Mouse (Mus musculus) retina, embryonic 14.5 days (tissue): ENCODE measurements around the gene Gfpt1.
"Not testable (repeated sequence)": the region's sequence is repeated elsewhere in the genome, so short reads cannot be mapped to it uniquely, and the experiment has no call there.

Experiments
- DNase-seq: peaks from one replicate; pipeline ENCODE4 v3.0.0-alpha.2; 2015; ENCODE audit warnings: low spot score

The Gfpt1 gene

DNA sequence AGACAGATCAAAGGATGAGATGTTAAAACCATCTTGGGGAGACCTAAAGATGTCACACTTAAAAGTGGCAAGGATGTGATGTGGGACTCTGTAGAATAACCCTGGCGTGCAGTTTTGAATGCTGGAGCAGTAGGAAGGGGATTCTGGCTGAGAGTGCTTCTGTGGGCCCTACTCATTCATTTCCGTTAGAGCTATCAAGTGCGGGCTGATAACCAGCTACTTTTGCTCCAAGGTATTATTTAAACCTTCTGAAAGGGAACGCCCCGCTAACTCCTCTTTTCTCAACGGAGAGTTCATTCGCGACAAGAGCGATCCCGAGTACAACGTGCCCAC, 676 bp upstream of the Gfpt1 start:
- DNase-seq = no peak

DNA sequence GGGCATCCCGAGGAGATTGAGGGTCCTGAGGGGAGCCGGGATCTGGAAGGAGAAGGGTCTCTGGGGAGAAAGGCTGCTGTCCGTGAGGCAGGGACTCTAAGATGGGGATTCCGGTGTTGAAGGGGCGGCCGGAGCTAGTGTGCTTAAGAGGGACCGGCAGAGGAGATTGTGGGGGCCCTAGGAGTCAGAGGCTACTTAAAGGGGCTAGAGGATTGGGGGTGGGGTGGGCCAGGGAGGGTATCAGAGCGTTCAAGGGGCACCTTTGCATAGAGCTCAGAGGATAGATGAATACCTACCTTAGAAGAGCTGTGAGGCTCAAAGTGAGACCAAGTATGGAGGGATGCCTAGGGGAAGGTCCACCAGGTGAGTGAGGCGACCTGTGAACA, 478 bp downstream of the Gfpt1 start:
- no peak for DNase-seq

DNA sequence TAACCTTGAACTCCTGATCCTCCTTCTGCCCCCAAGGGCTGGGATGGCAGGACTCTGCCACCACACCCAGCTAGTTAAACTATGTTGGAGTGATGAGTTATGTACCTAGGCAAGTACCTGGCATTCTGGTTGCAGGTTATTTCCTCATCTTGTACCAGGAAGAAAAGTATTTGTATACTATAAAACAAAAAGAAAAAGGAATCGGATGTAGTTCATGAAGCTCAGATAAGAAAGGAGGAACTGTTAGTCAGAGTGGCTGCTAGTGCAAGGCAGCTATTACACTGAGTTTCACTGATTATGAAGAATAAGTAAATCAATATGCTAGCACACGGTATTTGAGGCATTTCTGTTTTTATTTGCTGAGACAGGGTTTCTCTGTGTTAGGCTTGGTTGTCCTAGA, 2.2 kb downstream of the Gfpt1 start:
- DNase-seq = no peak

DNA sequence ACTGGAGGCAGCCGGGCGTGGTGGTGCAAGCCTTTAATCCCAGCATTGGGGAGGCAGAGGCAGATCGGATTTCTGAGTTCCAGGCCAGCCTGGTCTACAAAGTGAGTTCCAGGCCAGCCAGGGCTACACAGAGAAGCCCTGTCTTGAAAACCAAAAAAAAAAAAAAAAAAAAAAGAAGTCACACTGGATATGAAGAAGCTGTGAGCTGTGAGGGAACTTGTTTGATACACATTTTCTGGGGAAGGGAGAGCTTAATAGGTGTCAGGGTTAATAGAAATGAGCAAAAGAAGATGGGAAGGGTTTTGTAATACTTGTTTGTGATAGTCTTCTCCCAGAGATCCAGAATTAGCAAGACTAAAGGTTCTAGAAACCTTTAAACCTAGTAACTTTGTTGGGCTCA, 2.9 kb downstream of the Gfpt1 start:
- DNase-seq = no peak

DNA sequence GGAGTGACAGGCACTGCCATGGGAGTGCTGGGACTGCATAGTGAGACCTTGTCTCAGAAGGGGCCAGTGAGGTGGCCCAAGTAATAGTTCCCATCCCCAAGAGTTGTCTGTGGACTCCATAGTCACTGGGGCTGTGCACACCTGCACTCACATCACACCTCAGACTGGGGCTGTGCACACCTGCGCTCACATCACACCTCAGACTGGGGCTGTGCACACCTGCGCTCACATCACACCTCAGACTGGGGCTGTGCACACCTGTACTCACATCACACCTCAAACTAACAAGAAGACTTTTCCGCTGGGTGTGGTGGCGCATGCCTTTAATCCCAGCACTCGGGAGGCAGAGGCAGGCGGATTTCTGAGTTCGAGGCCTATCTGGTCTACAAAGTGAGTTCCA, 6.1 kb downstream of the Gfpt1 start:
- not testable (repeated sequence) for DNase-seq

DNA sequence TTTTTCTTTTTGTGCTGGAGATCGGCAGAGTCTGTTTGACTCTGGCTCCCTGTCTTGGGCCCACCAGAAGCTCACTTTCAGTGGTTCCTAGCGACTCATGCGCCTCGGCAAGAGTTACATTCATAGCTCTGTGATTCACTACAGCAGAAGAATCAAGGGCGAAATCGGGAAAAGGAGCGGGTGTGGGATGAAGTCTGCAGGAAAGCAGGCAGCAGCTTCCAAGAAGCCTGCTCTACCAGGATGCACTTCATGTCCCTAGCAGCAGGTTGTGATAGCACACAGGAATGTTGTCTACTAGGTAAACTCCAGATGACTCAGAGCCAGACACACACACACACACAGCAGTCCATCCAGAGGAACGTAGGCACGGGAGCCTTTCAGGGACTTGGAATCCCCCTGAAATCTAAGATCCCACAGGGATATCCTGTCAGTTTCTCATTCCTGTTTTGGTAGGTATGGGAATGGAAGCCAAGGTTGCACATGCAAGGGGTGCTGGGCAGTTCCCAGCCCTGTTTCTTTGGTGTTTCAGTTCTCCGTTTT, 9.3 kb downstream of the Gfpt1 start:
- DNase-seq = no peak

DNA sequence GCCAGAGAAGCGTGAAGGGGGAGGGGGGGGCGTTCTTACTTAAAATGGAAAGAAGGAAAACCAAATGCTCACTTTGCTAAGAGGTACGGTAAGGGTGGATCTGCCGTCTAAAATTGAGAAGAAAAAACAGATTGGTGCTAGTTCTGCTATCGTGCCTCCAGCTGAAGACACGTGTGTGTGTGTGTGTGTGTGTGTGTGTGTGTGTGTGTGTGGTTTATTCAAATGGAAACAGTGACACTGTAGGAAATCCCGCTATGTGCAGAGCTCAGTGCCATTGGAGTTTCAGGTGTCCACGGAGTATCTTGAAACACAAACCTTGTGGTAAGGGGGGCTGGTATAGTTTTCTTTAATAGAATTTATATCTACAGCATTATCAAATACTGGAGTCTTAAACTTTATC, 11.5 kb downstream of the Gfpt1 start:
- DNase-seq = no peak

DNA sequence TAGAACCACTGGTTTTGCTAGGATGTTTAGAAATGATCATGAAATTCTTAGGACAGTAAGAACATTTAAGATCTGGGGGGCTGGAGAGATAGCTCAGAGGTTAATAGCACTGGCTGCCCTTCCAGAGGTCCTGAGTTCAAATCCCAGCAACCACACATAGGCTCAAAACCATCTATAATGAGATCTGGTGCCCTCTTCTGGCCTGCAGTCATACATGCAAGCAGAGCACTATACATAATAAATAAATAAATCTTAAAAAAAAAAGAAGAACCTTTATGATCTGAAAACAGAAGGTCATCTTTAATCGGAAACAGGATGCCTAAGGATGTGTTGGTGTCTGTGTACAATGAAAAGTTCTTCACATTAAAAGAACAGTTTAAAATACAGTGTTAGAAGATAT, 17.1 kb downstream of the Gfpt1 start:
- no peak for DNase-seq

DNA sequence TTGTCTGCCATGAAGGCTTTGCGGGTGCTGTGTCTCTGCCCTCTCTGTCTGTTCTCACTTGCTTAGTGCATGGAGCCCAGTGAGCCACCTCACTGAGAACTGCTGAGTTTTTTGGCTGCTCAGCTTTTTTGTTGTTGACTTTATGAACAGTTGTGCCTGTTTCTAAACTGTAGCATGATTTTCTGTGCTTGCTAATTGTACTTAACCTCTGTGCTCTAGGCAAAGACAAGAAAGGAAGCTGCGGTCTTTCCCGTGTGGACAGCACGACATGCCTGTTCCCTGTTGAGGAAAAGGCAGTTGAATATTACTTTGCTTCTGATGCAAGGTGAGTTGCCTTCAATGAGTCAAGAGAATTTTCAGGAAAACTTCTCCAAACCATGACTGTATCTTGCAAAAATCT, 20.9 kb downstream of the Gfpt1 start:
- DNase-seq = no peak

DNA sequence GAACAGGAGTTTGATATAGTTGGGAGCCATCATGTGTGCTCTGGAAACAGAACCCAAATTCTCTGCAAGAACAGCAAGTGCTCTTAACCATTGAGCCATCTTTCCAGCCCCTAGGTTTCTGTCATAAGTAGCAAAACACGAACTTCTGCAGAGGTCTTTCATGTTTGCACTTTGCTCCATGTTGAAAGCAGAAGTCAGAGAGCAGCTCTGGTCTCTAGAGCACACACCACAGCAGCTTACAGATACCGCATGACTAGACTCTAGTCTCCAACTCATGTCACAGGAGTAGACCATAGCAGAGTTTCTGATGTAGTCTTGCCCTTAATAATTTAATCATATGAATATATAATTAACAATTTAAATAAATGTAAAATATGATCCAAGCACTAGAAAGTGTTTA, 25.6 kb downstream of the Gfpt1 start:
- no peak for DNase-seq

DNA sequence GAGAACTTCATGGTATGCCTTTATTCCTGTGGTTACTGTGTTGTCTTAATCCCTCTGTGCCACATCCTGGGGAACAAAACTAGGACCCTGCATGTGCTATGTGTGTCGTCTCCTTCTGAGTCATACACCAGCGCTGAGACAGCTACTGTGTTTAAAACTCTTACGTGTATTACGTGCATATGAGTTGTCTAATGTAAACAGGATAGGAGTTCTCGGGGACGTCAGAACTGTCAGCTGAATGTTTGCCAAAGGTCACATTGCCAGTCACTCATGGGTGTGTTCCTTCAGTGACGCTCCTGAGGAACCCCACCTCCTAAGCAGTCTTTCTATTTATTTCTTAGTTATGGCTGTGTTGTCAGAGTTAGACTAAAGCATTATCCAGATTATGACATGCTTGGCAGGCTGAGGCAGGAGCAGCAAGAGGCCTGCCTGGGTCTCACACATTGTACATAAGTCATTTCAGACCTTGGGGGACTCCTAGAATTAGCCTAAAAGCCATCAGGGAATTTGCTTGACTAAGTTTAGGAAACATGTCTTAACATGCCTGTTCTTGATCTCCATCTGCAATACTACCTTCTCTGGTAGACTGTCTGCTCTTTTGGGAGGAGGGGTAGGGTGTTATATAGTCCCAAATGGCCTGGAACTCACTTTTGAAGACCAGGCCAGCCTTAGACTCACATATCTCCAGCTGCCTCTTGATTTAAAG, 26.7 kb downstream of the Gfpt1 start:
- no peak for DNase-seq

DNA sequence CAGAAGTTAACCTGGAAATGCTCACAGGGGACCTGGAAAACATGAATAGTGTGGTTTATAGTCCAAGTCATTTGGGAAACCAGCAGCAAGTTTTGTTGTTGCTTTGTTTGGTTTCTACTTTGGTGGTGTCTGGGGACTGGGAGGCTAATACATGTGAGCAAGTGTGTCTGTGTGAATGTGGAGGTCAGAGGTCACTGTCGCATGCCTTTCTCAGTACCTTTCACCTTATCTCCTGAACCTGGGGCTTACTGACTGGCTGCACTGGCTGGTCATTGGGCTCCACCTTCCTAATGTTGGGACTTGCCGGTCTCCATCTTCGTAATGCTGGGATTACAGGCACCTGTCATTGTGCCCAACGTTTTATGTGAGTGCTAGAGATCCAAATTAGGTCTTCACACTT, 28.0 kb downstream of the Gfpt1 start:
- no peak for DNase-seq

DNA sequence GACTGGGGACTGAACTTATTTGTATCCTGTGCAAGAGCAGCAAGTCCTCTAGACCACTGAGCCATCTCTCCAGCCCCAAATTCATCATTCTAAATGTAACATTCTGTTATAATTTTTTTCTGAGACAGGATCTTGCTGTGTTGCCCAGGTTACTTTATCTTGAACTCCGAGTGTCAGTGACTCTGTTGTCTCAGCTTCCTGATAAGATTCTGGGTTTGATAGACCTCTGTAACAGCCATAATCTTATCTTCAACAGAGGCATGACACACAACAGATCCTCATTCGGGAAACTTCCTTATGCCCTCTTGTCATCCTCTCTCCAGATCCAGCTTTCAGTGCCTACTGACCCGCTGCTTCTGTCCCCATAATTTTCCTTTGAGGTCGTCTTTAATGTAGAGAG, 30.1 kb downstream of the Gfpt1 start:
- DNase-seq = no peak

DNA sequence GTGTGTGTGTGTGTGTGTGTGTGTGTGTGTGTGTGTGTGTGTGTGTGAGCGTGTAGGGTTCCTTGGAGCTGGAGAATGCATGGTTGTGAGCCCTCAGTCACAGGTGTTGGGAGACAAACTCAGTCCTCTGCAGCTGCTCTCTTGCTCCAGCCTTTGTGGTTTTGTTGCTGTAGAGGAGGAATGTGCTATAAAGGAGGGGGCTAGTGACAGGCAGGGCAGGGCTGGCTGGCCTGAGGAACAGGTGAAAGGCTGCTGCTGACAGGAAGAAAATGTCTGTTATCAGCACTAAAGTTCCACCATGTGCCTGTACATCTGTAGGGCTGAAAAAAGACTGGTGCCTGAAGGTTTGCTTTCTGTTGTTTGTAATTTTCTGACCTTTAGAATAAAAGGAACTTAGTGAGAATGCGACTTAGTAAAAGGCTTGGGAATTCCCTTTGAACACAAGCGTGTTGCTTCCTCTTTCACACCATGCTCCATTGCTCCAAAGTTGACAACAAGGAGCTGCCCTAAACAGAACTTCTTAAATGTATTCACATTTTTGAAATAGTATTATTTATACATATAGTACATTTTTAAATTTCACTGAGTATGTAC, 32.5 kb downstream of the Gfpt1 start:
- DNase-seq = no peak

DNA sequence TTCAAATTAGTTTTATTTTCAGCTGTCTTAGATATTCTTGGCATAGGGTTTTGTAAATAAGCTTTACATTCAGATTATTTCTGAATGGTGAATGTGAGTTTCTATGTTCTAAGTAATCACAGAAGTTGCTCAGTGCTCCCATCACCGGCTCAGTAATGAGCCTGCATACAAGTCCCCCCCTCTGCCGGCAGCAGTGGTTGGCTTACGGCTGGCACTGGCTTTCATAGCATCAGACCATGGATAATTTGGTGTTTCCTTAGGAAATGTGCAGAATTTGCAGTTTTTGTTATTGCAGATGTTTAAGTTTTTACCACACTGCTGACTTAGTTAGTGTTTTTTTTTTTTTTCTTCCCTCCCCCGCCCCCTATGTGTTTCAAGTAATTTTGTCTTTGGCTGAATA, 36.8 kb downstream of the Gfpt1 start:
- no peak for DNase-seq

DNA sequence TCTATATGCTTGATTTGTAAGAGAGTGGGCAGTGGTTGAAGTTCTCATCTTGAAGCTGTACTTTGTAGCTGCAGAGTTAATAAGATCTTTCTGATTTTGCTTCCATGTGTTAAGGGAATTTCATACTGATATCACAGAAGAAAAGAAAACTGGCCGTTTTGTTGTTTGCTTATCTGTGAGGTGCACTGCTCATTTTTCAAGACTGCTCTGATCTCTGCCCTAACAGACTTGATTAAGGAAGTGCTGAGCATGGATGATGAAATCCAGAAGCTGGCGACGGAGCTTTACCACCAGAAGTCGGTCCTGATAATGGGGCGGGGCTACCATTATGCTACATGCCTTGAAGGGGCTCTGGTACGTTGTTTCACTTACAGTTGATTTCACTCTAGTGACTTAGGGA, 42.4 kb downstream of the Gfpt1 start:
- DNase-seq = no peak

DNA sequence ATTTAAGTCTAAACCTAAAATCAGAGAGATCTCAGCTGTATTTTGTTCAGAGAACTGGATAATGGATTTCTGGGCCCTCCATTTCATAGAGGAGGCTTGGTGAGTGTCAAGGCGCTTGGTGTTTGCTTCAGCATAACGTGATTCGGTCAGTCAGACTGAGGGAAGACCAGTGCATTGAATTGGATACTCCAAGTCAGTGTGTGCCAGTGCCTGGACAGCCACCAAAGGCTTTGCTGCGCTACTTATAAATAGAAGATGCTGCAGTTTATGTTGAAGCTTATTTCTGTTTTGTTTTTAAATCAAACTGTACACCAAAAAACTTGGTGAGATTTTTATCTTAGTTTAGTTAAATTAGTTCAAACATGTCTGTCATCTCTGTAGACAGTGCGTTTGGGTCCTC, 45.7 kb downstream of the Gfpt1 start:
- DNase-seq = no peak

DNA sequence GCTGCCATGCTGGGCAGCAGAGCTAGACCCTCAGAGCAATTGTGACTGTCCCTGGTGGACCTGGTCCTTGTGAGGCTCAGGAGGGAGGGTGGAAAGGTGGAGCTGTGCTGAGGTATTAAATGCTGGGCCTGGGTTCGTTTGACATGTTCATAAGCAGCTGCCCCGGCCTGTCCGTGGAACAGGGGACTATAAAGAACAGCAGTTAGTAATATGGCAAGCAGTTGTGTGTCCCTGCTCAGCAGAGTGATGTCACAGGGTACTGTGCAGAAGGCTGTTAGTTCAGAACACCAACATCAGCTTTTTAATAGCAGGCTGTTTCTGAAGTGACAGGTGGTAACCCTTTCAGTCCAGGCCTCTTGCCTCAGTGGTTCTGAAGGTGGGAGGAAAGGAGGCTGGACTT, 48.2 kb downstream of the Gfpt1 start:
- no peak for DNase-seq

DNA sequence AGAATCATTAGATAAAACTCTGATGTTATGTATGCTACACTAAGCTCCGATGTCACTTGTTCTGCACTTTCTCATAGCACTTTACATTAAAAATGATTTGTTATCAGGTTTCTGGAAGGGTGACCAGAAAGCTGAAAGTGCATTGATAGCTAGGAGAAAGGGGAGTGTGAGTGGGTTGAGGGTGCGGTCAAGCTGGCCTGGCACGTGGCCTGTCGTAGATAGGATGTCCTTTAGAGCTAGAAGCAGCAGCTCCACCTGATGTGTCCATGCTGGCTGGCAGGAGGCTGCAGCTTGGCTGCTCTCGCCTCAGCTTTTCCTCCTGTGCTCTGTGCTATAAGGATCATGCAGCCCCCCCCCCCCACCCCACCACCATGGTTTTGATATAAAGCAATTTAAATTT, 49.8 kb downstream of the Gfpt1 start:
- no peak for DNase-seq

DNA sequence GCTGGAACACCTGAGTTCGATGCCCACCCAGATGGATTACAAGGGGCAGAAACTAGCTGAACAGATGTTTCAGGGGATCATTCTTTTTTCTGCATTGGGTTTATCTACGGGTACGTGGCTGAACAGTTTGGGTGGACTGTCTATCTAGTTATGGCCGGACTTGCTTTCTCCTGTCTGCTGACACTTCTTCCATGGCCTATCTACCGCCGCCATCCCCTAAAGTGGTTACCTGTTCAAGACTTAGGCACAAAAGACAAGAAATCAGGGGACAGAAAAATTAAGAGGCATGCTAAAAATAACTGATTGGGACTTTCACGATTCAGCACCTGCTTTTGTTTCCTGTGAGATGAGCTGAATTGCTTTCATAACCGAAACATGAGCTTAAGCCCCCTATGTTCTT, 51.0 kb downstream of the Gfpt1 start:
- DNase-seq = not testable (repeated sequence)

DNA sequence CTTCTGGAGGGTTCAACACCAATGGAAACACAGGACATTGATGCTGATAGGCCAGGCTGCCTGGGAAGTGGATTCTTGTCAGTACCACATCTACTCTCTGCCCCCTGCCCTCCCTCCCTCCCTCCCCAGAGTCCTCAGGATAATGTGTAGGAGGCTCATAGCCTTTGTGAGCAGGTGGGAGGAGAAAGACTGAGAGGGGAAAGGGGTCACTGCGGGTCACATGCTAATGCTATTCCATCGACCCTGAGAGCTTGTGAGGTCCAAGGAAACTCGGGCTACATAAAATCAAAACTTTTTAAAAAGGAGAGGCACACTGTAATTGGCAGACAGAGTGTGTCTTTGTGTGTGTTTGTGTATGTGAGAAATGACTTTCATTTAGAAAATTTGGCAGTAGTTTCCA, 56.6 kb downstream of the Gfpt1 start:
- peak; percentile 17 for DNase-seq

DNA sequence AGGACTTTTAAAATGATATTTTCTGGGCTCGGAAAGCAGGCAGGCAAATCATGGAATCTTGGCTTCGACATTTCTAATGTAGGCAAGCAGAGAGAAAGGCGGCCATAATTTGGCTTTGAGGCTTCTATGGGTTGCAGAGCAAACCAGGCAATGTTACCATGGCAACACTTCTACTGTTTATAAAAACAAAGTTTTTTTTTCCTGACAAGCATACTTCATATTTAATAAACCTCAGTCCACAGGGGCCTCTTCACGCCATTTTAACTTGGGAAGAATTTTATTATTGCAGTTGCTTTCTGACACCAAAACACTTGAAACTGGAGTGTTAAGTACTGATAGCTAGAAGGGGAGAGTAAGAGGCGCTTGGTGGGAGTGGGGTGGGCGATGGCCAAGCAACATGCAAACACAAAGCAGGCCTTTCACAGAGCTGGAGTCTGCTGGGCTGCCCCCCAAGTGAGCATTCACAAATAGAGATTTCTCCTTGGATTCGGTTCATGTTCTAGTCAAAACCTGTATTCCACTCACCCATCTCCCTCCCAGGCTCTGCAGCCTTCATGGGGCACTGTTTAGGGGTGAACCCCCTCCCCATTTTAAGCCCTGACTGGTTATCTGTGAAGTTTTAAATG, 57.1 kb downstream of the Gfpt1 start:
- peak; percentile 57 for DNase-seq

DNA sequence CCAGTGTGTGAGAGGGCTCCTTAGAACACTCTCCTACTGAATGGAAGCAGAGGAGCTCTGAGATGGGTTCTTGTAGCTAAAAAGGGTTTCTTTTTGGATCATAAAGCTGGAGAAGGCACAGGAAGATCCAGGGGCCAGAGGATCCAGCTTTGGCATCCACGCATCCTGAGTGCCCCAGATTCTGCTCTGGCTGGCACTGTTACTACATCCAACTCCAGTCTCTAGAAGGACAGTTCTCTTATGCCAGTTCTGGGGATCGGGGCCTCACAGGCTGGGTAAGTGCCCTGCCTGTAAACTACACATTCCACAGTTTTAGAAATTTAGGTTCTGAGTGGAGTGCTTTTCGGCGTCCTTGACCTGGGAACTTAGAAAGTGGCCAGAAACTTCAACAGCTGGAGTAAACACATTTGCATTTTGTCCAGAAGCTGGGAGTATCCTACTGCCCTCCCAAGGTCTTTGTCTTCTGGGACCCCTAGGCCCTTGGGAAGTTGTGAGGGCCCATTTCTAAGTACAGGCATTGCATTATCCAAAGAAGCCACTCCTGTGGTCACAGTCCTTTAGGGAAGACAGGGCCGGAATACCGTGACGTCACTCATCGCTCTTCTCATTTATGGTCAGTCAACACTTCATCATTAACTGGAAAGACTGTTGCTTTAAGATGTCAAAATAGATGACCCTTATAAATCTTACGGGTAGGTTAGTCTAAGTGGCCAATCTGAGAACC, 57.8 kb downstream of the Gfpt1 start:
- peak; percentile 5 for DNase-seq
